In genomic region chr2:170695071-170695936, GRCm38 (mm10) we compare ENCODE assay signal across 19 mouse cellular contexts. TPM values are rescaled to one million over a fixed set of nuclear protein-coding genes. Genes with fewer than 3 reads are reported as not detected.
A peak's percentile ranks its signal among the peaks of the same experiment; 100 is the strongest.
DNase-seq lines count a peak whose midpoint lies in the region; ATAC-seq and TF ChIP-seq lines count a peak whose summit lies in the region.
"Had no signal": no experiment of that assay in that cellular context is flagged by ENCODE, and none has a peak within 500 bp of the region (broad histone marks: within the 10 kb centered on the region; RNA-seq: fewer than 3 reads in every experiment).

No protein-coding gene starts in this region.

- peak; percentile 53; the same call in 1 of the 2 replicates for ATAC-seq in forebrain, embryonic 11.5 days (replicated peaks; ENCODE audit: low FRiP score)
- ATAC-seq in forebrain, postnatal 0 days = no peak; the same call in 1 of the 2 replicates
- ATAC-seq in kidney, embryonic 16.5 days (ENCODE audit: low FRiP score, low TSS enrichment) = 0 out of 2 replicates have a peak, but pooled peaks have one; percentile 35
- ATAC-seq in midbrain, embryonic 13.5 days = peak; percentile 50; the same call in 1 of the 2 replicates
- ATAC-seq in midbrain, embryonic 11.5 days (ENCODE audit: low FRiP score) = no peak
- 0 out of 2 replicates have a peak, but pooled peaks have one; percentile 40 for ATAC-seq in monocyte, adult 5-6 weeks (replicated peaks; ENCODE audit: insufficient number of reproducible peaks, low FRiP score, low TSS enrichment, poor library complexity, severe bottlenecking)
- no peak for ATAC-seq in inflammation-experienced regulatory T-cells, adult 6 months
- ATAC-seq: forebrain, embryonic 15.5 days had no signal

- H3K27me3 ChIP-seq in forebrain, embryonic 11.5 days (ENCODE audit: control insufficient read depth, insufficient read depth, low read length) = no peaks in the 10 kb centered on the region
- H3K27me3 ChIP-seq in forebrain, postnatal 0 days (ENCODE audit: insufficient read depth, low read length) = no peaks in the 10 kb centered on the region
- H3K27me3 ChIP-seq in kidney, embryonic 16.5 days (ENCODE audit: insufficient read depth, low read length) = no peaks in the 10 kb centered on the region
- H3K27me3 ChIP-seq in midbrain, embryonic 13.5 days = no peaks in the 10 kb centered on the region
- no peaks in the 10 kb centered on the region for H3K27me3 ChIP-seq in midbrain, embryonic 11.5 days (ENCODE audit: control insufficient read depth, insufficient read depth, low read length)
- H3K27me3 ChIP-seq: forebrain, embryonic 15.5 days had no signal

- 79% methylated on average over 23 of the region's 23 CpGs for WGBS in forebrain, embryonic 11.5 days
- 79% methylated on average over 23 of the region's 23 CpGs for WGBS in forebrain, postnatal 0 days
- WGBS in kidney, embryonic 16.5 days = 81% methylated on average over 23 of the region's 23 CpGs
- WGBS in midbrain, embryonic 13.5 days = 83% methylated on average over 23 of the region's 23 CpGs
- 87% methylated on average over 22 of the region's 23 CpGs for WGBS in midbrain, embryonic 11.5 days

- no peak overlapping the region for H3K4me2 ChIP-seq in forebrain, embryonic 11.5 days (ENCODE audit: low read depth, low read length, severe bottlenecking)
- H3K4me2 ChIP-seq in forebrain, postnatal 0 days (ENCODE audit: low read depth) = no peak overlapping the region
- no peak overlapping the region for H3K4me2 ChIP-seq in kidney, embryonic 16.5 days (replicated peaks; ENCODE audit: low read depth, low read length)
- H3K4me2 ChIP-seq in midbrain, embryonic 13.5 days (replicated peaks) = no peak overlapping the region
- H3K4me2 ChIP-seq in midbrain, embryonic 11.5 days = no peak overlapping the region
- H3K4me2 ChIP-seq: forebrain, embryonic 15.5 days had no signal

- no peak for TF ChIP-seq CTCF in forebrain, postnatal 0 days (IDR thresholded peaks at IDR 0.05; ENCODE audit: low read depth)

- H3K9me3 ChIP-seq in forebrain, embryonic 11.5 days (ENCODE audit: control insufficient read depth, low read length) = no peaks in the 10 kb centered on the region
- H3K9me3 ChIP-seq in forebrain, postnatal 0 days (ENCODE audit: low read length) = no peaks in the 10 kb centered on the region
- H3K9me3 ChIP-seq in kidney, embryonic 16.5 days (ENCODE audit: low read length) = no peaks in the 10 kb centered on the region
- H3K9me3 ChIP-seq in midbrain, embryonic 13.5 days = no peaks in the 10 kb centered on the region
- H3K9me3 ChIP-seq in midbrain, embryonic 11.5 days (ENCODE audit: control insufficient read depth, low read length) = no peaks in the 10 kb centered on the region
- H3K9me3 ChIP-seq: forebrain, embryonic 15.5 days had no signal

- no peaks in the 10 kb centered on the region for H3K4me1 ChIP-seq in forebrain, embryonic 11.5 days (replicated peaks; ENCODE audit: control insufficient read depth, insufficient read depth, low read length)
- no peaks in the 10 kb centered on the region for H3K4me1 ChIP-seq in forebrain, postnatal 0 days (ENCODE audit: insufficient read depth)
- no peaks in the 10 kb centered on the region for H3K4me1 ChIP-seq in kidney, embryonic 16.5 days (ENCODE audit: insufficient read depth, low read length)
- no peaks in the 10 kb centered on the region for H3K4me1 ChIP-seq in midbrain, embryonic 13.5 days (replicated peaks)
- H3K4me1 ChIP-seq in midbrain, embryonic 11.5 days (ENCODE audit: control insufficient read depth, insufficient read depth, low read length) = no peaks in the 10 kb centered on the region
- H3K4me1 ChIP-seq: forebrain, embryonic 15.5 days had no signal

- no peak overlapping the region for H3K9ac ChIP-seq in forebrain, embryonic 11.5 days (ENCODE audit: low read length)
- H3K9ac ChIP-seq in forebrain, postnatal 0 days = no peak overlapping the region
- H3K9ac ChIP-seq in kidney, embryonic 16.5 days (replicated peaks; ENCODE audit: low read length) = no peak overlapping the region
- H3K9ac ChIP-seq in midbrain, embryonic 13.5 days (replicated peaks) = no peak overlapping the region
- H3K9ac ChIP-seq in midbrain, embryonic 11.5 days (ENCODE audit: low read length) = no peak overlapping the region
- H3K9ac ChIP-seq: forebrain, embryonic 15.5 days had no signal

- no peak overlapping the region for H3K4me3 ChIP-seq in forebrain, embryonic 11.5 days (ENCODE audit: low read depth, low read length)
- H3K4me3 ChIP-seq in forebrain, postnatal 0 days (ENCODE audit: low read depth, low read length) = no peak overlapping the region
- H3K4me3 ChIP-seq in kidney, embryonic 16.5 days (ENCODE audit: low read length) = no peak overlapping the region
- no peak overlapping the region for H3K4me3 ChIP-seq in midbrain, embryonic 13.5 days (replicated peaks)
- H3K4me3 ChIP-seq in midbrain, embryonic 11.5 days (ENCODE audit: low read depth, low read length) = no peak overlapping the region
- H3K4me3 ChIP-seq: forebrain, embryonic 15.5 days; gastrocnemius, adult 2 months; heart, adult 2 months; myocyte had no signal

- no peaks in the 10 kb centered on the region for H3K36me3 ChIP-seq in forebrain, embryonic 11.5 days (ENCODE audit: control insufficient read depth, insufficient read depth, low read length)
- H3K36me3 ChIP-seq in forebrain, postnatal 0 days (ENCODE audit: insufficient read depth) = no peaks in the 10 kb centered on the region
- no peaks in the 10 kb centered on the region for H3K36me3 ChIP-seq in kidney, embryonic 16.5 days (ENCODE audit: insufficient read depth, low read length)
- H3K36me3 ChIP-seq in midbrain, embryonic 13.5 days = no peaks in the 10 kb centered on the region
- no peaks in the 10 kb centered on the region for H3K36me3 ChIP-seq in midbrain, embryonic 11.5 days (ENCODE audit: control insufficient read depth, insufficient read depth, low read length)
- H3K36me3 ChIP-seq: forebrain, embryonic 15.5 days had no signal

- no peak overlapping the region for H3K27ac ChIP-seq in forebrain, embryonic 11.5 days (ENCODE audit: low read depth, low read length)
- H3K27ac ChIP-seq in forebrain, postnatal 0 days (ENCODE audit: low read depth, low read length) = no peak overlapping the region
- H3K27ac ChIP-seq in kidney, embryonic 16.5 days (ENCODE audit: low read length) = no peak overlapping the region
- H3K27ac ChIP-seq in midbrain, embryonic 13.5 days = no peak overlapping the region
- no peak overlapping the region for H3K27ac ChIP-seq in midbrain, embryonic 11.5 days (ENCODE audit: low read depth, low read length)
- H3K27ac ChIP-seq: forebrain, embryonic 15.5 days; gastrocnemius, adult 2 months; heart, adult 2 months had no signal

- no peak for DNase-seq in forebrain, embryonic 11.5 days (ENCODE audit: low spot score)
- DNase-seq in forebrain, postnatal 0 days = no peak
- no peak for DNase-seq in kidney, adult 11 months
- no peak for DNase-seq in midbrain, embryonic 11.5 days (ENCODE audit: low spot score, missing footprints)
- DNase-seq: adrenal gland, adult 2 months; cerebellum, adult 11 months; cerebellum, postnatal 36 days; heart, adult 2 months; heart, postnatal 4 days; kidney, adult 18-20 months; right cerebral cortex, postnatal 14 days; thymus, postnatal 4 days had no signal

RNA-seq across cellular contexts. Expression of gene Dok5, which starts 36.3 kb away (rescaled TPM):
- polyA plus RNA-seq in forebrain, embryonic 11.5 days (2014; fragmentation: Nextera tagmentation; extraction: Ambion mirVana) = 6.2 and 8.1 TPM in 2 replicates
- total RNA-seq in forebrain, postnatal 0 days (2014; rRNA removed) = 50.2 and 93.9 TPM in 2 replicates
- polyA plus RNA-seq in forebrain, postnatal 0 days (2015; fragmentation: Nextera tagmentation; extraction: Ambion mirVana) = 79.9 and 128 TPM in 2 replicates
- 1.6 and 1.7 TPM in 2 replicates for polyA plus RNA-seq in kidney, embryonic 16.5 days (2015; fragmentation: Nextera tagmentation; extraction: Ambion mirVana)
- polyA plus RNA-seq in midbrain, embryonic 13.5 days (2015; fragmentation: Nextera tagmentation; extraction: Ambion mirVana) = 41.1 and 42.7 TPM in 2 replicates
- 19.5 and 21.2 TPM in 2 replicates for polyA plus RNA-seq in midbrain, embryonic 11.5 days (2014; fragmentation: Nextera tagmentation; extraction: Ambion mirVana)
- not detected in 3 replicates for total RNA-seq in monocyte, adult 5-6 weeks (2017)
- not detected for polyA plus RNA-seq in inflammation-experienced regulatory T-cells, adult 6 months (2017; shearing (Covaris generic))

Comparison
In these comparisons a context has a peak if more than half of its experiments do, and no peak if none do; other contexts are left out.
1. ATAC-seq: peak in forebrain, embryonic 11.5 days (single experiment), kidney, embryonic 16.5 days (single experiment), midbrain, embryonic 13.5 days (single experiment) and monocyte, adult 5-6 weeks (single experiment); none in forebrain, postnatal 0 days (single experiment), midbrain, embryonic 11.5 days (single experiment) and inflammation-experienced regulatory T-cells, adult 6 months (single experiment).